Mouse (Mus musculus): ENCODE measurements around the gene Lgr5.

Gene Lgr5

DNA sequence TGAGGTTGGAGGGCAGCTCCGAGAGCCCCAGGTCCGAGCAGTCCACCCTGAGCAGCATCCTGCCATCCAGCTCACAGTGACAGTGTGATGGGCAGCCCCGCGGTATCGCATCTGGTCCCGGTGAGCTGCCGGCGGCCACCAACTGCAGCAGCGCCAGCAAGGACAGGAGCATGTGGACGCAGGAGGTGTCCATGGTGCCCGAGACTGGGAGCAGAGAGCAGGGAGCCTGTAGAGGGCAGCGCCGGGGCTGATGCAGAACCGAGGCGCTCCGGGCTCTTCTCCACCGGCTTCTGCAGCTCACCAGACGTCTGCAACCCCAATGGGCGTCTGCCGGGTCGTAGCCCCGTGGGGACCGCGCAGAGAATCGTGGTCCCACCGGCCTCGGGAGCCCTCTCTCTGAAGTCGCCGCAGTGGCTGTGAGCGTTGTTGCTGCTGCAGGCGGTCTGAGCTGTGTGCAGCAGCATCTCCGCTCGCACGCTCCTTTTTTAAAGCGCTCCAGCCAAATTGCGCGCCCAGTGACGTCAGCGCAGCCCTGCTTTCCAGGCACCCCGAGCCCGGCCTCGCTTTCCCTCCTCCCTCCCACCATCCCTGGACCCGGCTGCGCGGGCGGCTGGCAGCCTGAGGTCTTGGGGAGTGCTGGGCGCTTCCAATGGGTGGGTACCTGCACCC, at the start of gene Lgr5:
Gene Lgr5, minus strand, starts transcription at position 480 of the 669 bp plus-strand sequence.
- peak; percentile 69 for DNase-seq

DNA sequence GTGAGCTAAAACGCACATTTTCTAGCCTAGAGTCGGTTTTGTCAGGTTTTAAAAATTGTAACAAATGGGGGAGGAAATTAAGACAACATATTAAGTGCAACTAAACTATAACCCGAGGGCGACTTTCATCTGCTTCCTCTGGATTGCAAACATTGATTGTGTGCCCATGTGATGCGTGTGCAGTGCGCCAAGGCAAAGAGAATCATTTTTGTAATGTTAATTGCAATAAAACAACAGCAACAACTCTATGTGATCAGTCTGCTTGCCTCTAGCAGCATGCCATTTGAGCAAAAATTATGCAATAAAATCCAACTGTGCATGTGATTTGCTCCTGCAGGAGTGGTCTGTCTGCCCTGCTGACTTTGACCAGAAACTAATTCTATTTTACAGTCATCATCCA, 39.1 kb upstream of the Lgr5 start:
- DNase-seq = no peak

DNA sequence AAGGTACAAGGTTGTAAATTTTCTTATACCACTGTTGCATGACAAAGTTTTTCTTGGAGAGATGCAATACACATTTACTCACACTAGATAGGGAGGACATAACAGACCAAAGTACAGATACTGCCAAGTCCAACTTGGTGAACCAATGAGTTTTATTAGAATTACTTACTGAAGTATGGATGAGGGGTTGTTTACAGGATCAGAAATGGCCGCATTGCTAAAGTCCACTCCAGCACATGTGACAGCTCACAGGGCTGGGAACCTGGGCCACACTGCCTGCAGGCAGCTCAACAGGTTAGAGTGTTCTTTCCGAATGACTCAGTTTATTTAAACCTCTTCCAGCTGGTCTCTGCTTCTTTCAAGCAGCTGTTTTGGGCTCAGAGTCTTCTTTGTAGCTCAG, 37.4 kb upstream of the Lgr5 start:
- DNase-seq = no peak

DNA sequence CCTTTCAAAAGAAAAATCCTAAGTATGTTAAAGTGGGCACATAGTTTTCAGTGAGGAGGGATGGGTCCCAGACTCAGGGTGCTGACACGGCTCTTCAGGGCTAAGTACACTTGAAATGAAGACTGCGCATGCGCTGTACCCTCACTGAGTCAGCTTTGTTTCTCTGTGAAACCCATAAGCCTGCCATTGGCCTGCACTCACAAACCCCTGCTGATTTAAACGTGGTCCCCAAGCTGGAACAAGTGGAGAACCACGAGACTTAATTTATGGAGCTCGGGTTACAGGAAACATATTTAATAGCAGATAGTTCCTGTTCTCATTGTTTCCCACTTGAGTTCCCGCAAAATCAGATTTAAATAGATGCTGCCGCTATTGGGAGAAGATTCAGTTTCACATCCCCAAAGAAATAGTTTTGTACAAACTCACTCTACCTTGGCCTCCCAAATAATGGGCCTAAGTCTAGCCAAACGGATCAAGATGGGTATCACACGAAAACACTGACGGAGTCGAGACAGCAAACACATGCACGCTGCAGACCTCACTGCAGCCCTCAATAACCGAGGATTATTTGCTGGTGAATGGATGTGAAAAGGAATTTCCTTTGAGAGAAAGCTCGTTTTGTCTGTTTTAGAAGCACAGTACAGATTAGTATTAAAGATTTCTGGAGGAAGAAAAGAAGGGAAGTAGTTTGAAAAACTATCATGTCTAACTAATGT, 36.5 kb upstream of the Lgr5 start:
- DNase-seq = no peak

DNA sequence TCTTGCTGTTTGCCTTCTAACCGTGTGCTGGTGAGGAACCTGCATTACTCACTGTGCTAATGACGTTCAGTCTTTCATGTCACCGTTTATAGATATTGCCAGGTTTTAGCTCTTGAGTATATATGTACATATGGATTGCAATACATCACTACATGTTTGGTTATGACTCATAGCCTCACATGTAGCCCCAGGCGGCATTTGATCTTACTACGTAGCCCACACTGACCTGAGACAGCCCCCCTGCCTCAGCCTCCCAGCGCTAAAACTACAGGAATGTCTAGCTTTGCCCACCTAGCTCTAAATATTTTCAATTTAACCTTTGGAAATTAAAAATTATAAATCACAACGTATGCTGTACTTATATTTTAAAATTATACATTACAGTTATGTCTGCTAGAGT, 35.9 kb upstream of the Lgr5 start:
- DNase-seq = no peak

DNA sequence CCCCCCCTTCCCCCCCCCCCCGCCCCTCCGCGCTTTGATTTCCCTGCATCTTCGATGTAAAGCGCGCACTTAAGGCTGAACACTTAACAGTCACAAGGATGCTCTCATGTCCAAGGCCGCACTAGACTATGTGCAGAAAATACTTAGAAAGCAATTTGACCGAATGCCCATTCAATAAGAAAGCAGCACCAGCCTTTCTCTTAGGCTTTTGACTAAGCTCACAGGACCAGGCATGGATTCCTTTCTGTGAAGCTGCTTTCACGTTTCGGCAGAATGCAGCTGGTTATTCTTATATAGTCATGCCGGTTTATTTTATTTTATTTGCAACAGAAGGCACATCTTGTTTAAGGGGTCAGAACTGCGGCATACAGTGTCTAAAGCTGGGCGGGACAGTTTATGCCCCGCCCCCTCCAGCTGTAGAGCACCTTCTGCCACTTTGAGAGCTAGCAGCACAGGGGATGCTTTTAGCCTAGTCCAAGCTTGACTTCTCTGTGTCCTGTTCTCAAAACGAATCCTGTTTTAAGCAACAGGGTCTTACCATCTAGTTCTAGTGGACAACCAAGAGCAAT, 30.8 kb upstream of the Lgr5 start:
- DNase-seq = no peak

DNA sequence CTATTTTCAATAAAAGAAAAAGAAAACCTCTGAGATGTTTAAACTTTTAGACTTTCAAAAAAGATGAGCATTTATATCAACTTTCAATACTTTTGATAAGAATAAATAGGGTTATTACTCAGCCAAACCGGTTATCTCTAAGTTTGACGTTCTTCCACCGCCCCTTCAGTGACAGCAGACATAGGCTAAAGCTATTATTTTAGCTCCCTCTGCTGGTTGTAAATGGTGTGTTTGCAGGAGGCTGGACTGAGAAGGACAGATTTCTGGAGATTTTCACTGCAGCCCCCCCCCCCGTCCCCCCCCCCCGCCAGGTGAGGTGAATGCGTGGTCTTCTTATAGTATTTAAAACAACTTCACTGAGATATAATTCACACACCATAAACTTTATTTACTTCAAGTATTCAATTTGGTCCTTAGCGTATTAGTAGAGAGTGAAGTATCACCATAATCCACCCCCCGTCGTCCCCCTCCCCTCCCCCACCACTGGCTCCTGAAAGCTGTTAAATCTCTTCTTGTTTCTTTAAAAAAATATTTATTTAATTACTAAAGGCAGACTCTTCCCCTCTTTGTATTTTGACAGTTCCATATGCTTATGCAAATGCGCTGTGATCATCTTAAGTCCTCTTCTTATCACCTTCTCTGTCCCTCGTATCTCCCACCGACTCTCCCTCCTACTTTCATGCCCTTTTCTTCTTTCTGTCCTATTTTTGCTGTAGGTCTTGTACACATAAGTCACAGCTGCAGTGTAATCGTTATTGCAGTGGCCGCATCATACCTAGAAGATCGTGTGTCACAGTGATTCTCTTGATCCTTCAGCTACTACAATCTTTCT, 30.1 kb upstream of the Lgr5 start:
- DNase-seq = no peak

DNA sequence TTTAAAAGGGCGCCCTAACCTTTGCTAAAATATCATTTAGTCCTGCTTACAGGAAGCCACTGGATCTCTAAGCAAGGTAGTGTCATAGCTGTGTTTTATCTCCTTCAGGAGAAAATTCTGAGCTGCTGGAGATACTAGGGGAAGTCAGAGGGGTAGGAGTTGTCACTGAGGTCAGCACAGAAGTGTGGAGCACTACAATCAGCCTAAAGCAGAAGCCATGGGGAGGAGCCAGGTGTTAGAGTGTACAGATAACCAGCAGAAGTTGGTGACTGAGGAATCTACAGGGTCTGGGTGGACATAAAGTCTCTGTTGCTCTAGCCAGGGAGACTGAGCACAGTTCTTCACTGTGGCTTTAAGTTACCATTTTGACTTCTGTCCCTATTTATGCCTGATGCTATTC, 8.2 kb upstream of the Lgr5 start:
- no peak for DNase-seq

DNA sequence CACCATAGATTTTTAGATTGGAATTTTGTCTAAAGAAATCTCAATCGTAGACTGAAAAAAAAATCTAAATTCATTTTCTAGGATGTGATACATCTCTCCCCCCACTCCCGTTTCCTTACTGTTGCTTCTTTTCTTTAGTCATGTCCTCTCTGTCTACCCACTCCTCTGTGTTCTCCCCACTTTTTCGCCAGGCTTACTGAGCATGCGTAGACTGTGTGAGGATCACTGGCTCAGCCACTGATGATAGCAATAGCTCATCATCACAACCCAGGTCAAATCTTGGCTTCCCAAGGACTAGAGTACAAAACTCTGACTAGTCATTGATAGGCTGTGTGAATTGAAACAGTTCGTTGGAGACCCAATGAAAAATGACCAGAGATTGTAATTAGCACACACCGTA, 6.1 kb upstream of the Lgr5 start:
- no peak for DNase-seq

DNA sequence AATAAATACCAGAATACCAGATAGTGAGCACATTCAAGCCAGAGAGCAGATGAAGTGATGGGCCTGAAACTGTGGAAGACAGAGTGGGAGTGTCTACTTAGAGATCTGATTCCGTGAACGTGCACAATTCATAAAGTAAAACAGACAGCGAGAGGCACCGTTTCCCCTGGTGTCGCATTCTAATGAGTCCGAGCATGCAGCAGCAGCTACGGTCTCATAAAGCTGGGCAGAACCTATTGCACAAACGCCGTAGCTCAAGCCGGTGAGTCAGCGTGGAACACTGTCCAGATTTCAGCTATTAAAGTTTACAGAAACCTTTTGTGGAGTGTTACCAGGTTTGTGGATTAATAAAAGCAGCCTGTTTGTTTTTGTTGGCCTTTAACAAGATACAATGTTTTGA, 5.6 kb upstream of the Lgr5 start:
- no peak for DNase-seq

DNA sequence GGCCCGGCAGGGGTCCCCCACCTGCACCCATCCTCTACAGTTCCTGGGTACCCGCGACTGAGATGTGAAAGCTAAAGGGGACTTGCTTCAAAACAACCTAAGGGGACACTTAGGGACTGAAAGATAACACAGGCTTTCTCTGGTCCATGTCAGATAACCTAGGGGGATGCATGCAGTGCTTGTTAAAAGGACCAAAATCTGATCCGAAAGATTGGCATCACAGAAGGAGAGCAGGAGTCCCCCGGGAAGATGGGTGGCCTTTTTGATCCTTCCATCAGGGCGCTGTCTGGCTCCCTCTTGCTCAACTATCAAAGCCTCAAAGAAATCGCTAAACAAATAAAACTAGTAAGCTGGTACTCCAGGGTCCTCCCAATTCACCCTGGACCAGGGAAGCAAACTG, 399 bp upstream of the Lgr5 start:
- DNase-seq = no peak

DNA sequence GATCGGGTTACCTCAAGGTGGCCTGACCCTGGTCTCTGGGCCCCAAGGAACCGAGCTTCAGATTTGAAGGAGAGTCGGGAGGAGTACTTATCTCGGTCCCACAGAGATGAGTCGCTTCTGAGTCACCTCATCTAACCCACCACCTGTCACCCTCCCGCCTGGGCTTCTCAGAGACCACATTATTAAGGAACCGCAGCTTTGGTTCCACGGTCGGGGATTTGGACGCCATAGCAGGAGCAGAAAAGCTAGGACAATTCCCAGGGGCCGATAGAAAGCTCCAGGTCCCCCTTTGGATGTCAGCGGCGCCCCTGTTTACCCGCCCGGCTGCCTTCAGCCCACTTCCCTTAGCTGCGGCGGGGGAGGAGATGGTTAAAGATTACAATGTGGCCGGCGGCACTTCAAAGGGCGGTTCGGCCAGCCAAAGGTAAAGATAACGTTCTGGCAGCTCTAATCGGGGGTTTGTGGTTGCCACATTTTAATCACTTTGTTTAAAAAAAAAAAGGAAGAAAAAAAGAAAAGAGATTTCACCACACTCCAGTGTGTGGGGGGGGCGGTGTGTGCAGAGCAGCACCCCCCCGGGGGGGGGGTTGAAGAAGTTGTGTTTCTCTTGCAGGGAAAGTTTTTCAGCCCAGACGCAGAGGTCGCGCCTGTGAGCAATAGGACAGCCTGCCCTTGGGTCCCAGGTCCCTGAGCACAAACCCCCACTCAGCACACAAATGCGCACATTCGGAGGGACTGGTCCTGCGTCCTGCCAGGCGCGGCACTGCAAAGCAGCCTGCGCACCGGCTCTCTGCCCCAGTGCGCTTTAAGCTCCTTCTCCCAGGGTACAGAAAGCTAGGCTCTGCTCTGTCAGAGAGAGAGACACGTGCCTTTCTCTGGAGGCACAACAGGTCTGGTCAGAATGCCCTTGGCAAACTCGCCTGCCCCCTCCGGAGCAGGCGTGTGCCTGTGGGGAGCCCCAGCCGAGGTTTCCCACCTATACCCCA, 1.0 kb downstream of the Lgr5 start:
- DNase-seq = no peak

DNA sequence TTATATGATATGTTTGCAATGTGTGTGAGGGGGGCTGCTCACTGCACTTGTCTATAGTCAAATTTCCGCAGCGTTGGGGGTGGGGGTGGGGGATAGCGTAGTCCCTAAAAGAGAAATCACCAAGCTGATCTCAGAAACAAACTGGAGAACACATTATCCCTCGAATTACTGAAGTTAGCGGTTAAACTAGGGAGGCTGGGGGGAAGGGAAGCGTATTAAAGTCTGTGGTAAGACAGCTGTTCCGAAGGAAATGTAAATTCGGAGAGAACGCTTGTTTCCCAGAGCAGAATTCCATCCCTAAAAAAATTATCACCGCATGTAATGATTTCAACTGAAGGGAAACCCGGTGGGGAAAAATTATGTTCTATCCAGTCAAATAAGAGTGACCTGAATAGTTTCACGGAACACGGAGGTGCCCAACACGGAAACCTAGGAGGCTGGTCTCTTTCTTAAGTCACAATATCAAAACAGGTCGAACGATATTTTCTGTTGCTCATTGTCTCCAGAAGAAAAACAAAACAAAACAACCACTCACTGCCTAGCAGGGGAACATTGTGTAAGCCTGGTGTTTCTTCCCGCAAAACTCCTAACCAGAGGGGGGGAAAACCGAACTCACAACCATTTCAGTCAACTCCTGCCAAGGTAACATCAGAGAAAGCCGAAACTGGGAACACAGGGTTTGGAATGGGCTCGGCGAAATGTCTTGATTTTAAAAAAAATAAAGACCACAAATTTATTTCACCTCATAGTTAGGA, 1.9 kb downstream of the Lgr5 start:
- no peak for DNase-seq

DNA sequence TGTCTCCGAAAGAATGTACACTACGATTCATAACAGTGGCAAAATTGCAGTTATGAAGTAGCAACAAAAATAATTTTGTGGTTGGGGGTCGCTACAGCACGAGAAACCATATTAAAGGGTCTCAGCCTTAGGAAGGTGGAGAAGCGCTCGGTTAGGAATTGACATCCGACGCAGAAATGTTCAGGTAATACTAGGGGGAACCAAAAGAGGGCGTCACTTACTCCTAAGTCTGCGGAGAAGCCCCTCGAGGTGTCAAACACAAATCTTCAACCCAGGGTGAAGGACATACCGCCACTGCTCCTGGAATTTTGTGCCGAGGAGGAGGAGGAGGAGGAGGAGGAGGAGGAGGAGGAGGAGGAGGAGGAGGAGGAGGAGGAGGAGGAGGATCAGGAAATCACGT, 2.9 kb downstream of the Lgr5 start:
- no peak for DNase-seq

DNA sequence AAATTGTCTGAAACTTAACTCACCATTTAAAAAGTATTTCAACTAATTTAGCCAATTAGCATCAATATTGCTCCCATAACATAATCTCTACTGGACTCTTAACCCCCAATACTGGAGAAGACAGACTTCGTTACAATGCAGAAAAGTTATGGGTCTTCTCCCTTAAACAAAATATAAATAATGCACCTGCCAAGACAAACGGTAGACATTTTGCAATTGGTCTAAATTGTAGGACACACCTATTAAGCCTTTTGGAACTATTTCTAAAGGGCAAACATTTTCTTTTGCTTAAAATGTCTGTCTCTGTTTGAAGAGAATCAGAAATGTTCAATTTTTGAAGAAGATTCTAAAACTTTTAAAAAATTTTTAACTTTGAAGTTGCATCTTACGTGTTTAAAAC, 4.5 kb downstream of the Lgr5 start:
- no peak for DNase-seq

DNA sequence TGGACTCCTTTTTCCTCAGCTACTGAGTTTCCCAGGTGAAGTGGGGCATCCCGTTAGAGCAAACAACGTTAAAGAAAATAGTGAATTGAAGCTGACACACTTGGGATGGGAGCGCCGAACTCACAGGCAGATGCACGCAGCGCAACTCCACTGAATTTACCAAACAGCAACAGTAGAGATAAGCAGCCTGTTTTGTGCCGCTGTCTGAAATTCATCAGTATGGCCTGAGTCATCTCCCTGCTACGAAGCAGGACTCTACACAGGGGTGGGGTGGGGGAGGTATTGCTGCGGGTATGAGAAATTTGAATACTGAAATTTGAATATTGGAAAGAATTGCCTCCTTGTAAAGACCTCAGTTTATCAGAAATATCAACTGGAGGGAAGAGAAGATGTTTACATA, 5.6 kb downstream of the Lgr5 start:
- DNase-seq = no peak

DNA sequence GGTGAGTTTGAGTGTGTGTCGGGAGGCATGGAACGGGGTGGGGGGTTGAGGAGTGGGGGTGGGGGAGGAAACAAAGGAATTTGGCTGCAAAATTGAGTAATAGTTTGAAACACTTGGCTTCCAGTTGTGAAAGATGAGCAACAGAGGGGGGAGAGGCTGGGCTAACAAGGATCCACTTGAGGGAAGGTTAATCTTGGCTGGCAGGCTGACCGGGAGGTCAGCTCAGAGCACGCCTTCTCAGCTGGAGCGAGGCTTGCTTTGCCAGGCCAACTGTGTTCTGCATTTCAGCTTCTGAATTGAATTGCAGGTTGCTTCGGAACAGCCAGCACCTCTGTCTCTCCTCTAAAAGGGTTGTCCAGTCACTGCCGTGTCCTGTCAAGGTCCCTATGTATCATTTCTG, 8.1 kb downstream of the Lgr5 start:
- DNase-seq = no peak

DNA sequence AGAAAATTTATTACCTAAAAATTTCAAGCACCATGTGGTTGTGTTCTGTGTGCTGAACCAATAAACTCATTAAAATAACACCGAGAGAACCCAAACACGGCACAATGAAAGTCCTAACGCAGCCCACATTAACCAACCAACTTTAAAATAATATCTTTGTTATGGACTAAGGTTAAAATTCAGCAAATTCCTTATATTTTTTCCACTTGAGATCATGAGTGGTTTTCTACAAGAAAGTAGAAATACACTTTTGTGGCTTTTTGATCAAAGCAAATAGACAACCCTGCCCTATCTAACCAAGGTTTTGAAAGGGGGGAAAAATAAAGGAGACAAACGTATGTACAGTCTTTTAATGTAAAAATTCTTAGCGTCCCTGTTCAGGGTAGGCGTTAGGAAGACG, 8.5 kb downstream of the Lgr5 start:
- DNase-seq = no peak

DNA sequence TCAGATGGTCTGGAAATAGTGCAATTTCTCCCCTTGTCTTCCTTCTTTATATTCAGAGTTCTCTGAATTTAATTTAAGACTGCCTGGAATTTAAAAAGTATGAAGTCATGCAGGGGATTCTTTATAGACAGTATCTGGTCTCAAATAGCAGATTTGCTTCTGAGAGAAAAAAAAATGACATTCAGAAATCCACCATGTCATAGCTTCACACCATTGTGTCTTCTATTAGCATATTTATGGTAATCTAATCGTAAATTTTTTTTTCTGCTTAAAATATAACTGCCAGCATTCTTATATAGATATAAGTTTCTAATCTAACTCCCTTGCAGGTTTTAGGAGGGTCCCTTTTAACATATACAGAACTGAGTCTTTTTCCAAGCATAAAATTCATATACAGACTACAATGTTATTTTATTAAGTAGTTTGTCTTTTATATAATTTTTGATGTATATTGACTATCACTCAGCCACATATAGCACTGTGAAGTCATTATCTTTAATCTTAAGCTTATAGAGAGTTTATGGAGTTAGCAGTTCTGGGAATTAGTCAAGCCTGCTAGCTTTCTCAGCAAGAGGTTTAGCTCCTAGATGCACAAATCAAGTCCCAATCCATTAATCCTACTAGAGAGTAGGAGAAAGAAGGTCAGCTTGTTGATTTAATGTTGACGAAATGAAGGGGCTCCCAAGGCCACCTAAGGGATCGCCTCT, 15.7 kb downstream of the Lgr5 start:
- no peak for DNase-seq

DNA sequence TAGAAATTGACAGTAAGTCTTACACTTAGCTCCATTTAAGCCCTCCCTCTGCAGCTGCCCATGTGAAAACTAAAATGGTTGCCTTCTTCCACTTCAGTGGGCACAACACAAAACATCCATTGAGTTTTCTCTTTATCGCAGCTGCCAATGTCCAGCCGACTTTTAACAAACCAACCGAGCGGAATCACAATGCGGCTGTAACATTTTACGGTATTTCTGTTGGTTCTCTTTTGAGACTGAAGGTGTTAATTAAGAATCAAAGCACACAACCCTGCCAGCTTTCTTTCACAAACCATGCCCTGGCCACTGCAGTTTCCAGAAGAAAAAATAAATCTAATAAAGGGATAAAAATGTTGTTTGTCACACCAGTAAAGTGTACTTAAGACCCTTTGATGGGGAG, 16.3 kb downstream of the Lgr5 start:
- DNase-seq = no peak

DNA sequence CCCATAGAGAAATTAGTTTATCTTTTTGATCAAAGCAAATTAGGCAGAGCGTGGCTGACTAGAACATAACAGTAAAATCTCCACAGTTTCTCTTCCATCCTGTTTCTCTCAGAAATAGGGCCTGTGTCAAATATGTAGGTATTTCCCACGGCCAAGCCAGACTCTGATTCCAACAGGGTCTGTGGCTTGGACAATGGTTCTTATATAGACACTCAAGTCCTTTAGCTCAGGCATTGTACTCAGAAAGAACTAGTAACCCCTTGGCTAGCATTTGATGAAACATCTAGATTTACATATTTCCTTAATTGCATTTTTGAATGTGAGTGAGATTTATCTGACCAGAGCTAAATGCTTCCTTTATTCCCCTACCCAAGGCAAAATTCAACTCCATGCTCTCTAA, 17.0 kb downstream of the Lgr5 start:
- DNase-seq = no peak
